Mouse (Mus musculus): Measurements from ENCODE around the gene C530008M17Rik.

C530008M17Rik gene

GRCm38 (mm10) chr5:76656212-76656611 is at the start of gene C530008M17Rik:
C530008M17Rik (plus strand) TSS chr5:76656512.
- DNase-seq (ENCODE audit: low spot score in 2 of 2) = no peak

GRCm38 (mm10) chr5:76609702-76610370 is 46.5 kb upstream of the C530008M17Rik start:
- no peak for DNase-seq (ENCODE audit: low spot score in 2 of 2)

- DNase-seq (ENCODE audit: low spot score in 2 of 2) = no peak
Measured at GRCm38 (mm10) chr5:76612867-76613499, 43.3 kb upstream of the C530008M17Rik start.

GRCm38 (mm10) chr5:76615276-76615675 is 41.0 kb upstream of the C530008M17Rik start:
- no peak for DNase-seq (ENCODE audit: low spot score in 2 of 2)

- no peak for DNase-seq (ENCODE audit: low spot score in 2 of 2)
Measured at GRCm38 (mm10) chr5:76616196-76616747, 40.0 kb upstream of the C530008M17Rik start.

- DNase-seq (ENCODE audit: low spot score in 2 of 2) = no peak
Measured at GRCm38 (mm10) chr5:76618750-76619149, 37.6 kb upstream of the C530008M17Rik start.

GRCm38 (mm10) chr5:76623759-76624158 is 32.6 kb upstream of the C530008M17Rik start:
- no peak for DNase-seq (ENCODE audit: low spot score in 2 of 2)

GRCm38 (mm10) chr5:76627770-76628169 is 28.5 kb upstream of the C530008M17Rik start:
- no peak for DNase-seq (ENCODE audit: low spot score in 2 of 2)

GRCm38 (mm10) chr5:76634012-76634411 is 22.3 kb upstream of the C530008M17Rik start:
- no peak for DNase-seq (ENCODE audit: low spot score in 2 of 2)

- DNase-seq (ENCODE audit: low spot score in 2 of 2) = no peak
Measured at GRCm38 (mm10) chr5:76635592-76635991, 20.7 kb upstream of the C530008M17Rik start.

GRCm38 (mm10) chr5:76642076-76642475 is 14.2 kb upstream of the C530008M17Rik start:
- no peak for DNase-seq (ENCODE audit: low spot score in 2 of 2)

GRCm38 (mm10) chr5:76644234-76644633 is 12.1 kb upstream of the C530008M17Rik start:
- DNase-seq (ENCODE audit: low spot score in 2 of 2) = no peak

- no peak for DNase-seq (ENCODE audit: low spot score in 2 of 2)
Measured at GRCm38 (mm10) chr5:76645091-76645868, 11.0 kb upstream of the C530008M17Rik start.

- no peak for DNase-seq (ENCODE audit: low spot score in 2 of 2)
Measured at GRCm38 (mm10) chr5:76649897-76650296, 6.4 kb upstream of the C530008M17Rik start.

- DNase-seq (ENCODE audit: low spot score in 2 of 2) = no peak
Measured at GRCm38 (mm10) chr5:76651151-76651725, 5.1 kb upstream of the C530008M17Rik start.

- DNase-seq (ENCODE audit: low spot score in 2 of 2) = no peak
Measured at GRCm38 (mm10) chr5:76657245-76658083, 1.2 kb downstream of the C530008M17Rik start.

- DNase-seq (ENCODE audit: low spot score in 2 of 2) = no peak
Measured at GRCm38 (mm10) chr5:76658084-76658934, 2.0 kb downstream of the C530008M17Rik start.

- no peak for DNase-seq (ENCODE audit: low spot score in 2 of 2)
Measured at GRCm38 (mm10) chr5:76659958-76660635, 3.8 kb downstream of the C530008M17Rik start.

GRCm38 (mm10) chr5:76661310-76661709 is 5.0 kb downstream of the C530008M17Rik start:
- DNase-seq (ENCODE audit: low spot score in 2 of 2) = no peak
